Comparison of ENCODE assay signal across 10 mouse cellular contexts in the genomic region with DNA sequence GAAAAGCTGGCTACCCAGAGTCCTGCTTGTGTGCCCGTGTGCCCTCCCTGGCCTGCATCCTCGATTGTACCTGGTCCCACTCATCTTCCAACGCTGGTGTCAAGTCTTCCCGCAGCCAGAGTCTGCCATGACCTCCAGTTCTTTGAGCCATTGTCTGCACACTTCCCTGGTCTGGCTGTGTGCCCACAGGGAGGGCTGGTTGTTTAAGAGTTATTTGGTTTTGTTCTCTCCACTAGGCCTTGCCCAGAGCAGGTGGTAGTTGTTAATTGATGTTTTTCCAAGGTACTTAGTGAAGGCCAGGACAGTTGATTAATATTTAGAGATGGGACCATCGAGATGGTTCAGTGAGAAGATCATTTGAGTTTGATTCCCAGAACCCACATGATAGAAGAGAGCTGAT. TPM values are rescaled to one million over a fixed set of nuclear protein-coding genes. Genes with fewer than 3 reads are reported as not detected.
A peak's percentile ranks its signal among the peaks of the same experiment; 100 is the strongest.
DNase-seq lines count a peak whose midpoint lies in the region; ATAC-seq lines count a peak whose summit lies in the region.
"Had no signal": no experiment of that assay in that cellular context is flagged by ENCODE, and none has a peak within 500 bp of the region (broad histone marks: within the 10 kb centered on the region; RNA-seq: fewer than 3 reads in every experiment).

No protein-coding gene starts in this region.

- peaks cover 35% of the 10 kb centered on the region for H3K4me1 ChIP-seq in forebrain, embryonic 13.5 days
- H3K4me1 ChIP-seq in forebrain, embryonic 11.5 days (replicated peaks; ENCODE audit: control insufficient read depth, insufficient read depth, low read length) = peaks cover 2% of the 10 kb centered on the region; the same call in 1 of the 2 replicates
- H3K4me1 ChIP-seq in kidney, embryonic 15.5 days = peaks cover 67% of the 10 kb centered on the region
- H3K4me1 ChIP-seq in embryonic facial prominence, embryonic 12.5 days = peaks cover 61% of the 10 kb centered on the region
- H3K4me1 ChIP-seq in midbrain, embryonic 13.5 days (replicated peaks) = peaks cover 14% of the 10 kb centered on the region

- no peaks in the 10 kb centered on the region for H3K27me3 ChIP-seq in forebrain, embryonic 13.5 days
- no peaks in the 10 kb centered on the region for H3K27me3 ChIP-seq in forebrain, embryonic 11.5 days (ENCODE audit: control insufficient read depth, insufficient read depth, low read length)
- H3K27me3 ChIP-seq in kidney, embryonic 15.5 days = no peaks in the 10 kb centered on the region
- no peaks in the 10 kb centered on the region for H3K27me3 ChIP-seq in embryonic facial prominence, embryonic 12.5 days
- H3K27me3 ChIP-seq in midbrain, embryonic 13.5 days = no peaks in the 10 kb centered on the region

- no peaks in the 10 kb centered on the region for H3K9me3 ChIP-seq in forebrain, embryonic 13.5 days (replicated peaks)
- no peaks in the 10 kb centered on the region for H3K9me3 ChIP-seq in forebrain, embryonic 11.5 days (ENCODE audit: control insufficient read depth, low read length)
- no peaks in the 10 kb centered on the region for H3K9me3 ChIP-seq in kidney, embryonic 15.5 days (replicated peaks)
- no peaks in the 10 kb centered on the region for H3K9me3 ChIP-seq in embryonic facial prominence, embryonic 12.5 days
- H3K9me3 ChIP-seq in midbrain, embryonic 13.5 days = no peaks in the 10 kb centered on the region

- ATAC-seq in forebrain, embryonic 13.5 days = no peak
- no peak for ATAC-seq in forebrain, embryonic 11.5 days (replicated peaks; ENCODE audit: low FRiP score)
- no peak for ATAC-seq in kidney, embryonic 15.5 days (replicated peaks; ENCODE audit: low FRiP score)
- no peak for ATAC-seq in embryonic facial prominence, embryonic 12.5 days (ENCODE audit: insufficient number of reproducible peaks, insufficient read depth, low FRiP score, low TSS enrichment)
- no peak for ATAC-seq in midbrain, embryonic 13.5 days
- no peak for ATAC-seq in activated CD4-positive, CD25-positive, alpha-beta regulatory T cell, adult 4 months
- ATAC-seq: inflammation-experienced regulatory T-cells, adult 6 months had no signal

- 0 out of 2 replicates have a peak overlapping the region, but pooled peaks have one; percentile 9 for H3K9ac ChIP-seq in forebrain, embryonic 13.5 days
- no peak overlapping the region for H3K9ac ChIP-seq in forebrain, embryonic 11.5 days (ENCODE audit: low read length)
- no peak overlapping the region for H3K9ac ChIP-seq in kidney, embryonic 15.5 days
- no peak overlapping the region for H3K9ac ChIP-seq in embryonic facial prominence, embryonic 12.5 days
- H3K9ac ChIP-seq in midbrain, embryonic 13.5 days (replicated peaks) = no peak overlapping the region

- no peak overlapping the region for H3K4me3 ChIP-seq in forebrain, embryonic 13.5 days
- H3K4me3 ChIP-seq in forebrain, embryonic 11.5 days (ENCODE audit: low read depth, low read length) = no peak overlapping the region
- no peak overlapping the region for H3K4me3 ChIP-seq in kidney, embryonic 15.5 days (replicated peaks)
- H3K4me3 ChIP-seq in embryonic facial prominence, embryonic 12.5 days = no peak overlapping the region
- H3K4me3 ChIP-seq in midbrain, embryonic 13.5 days (replicated peaks) = no peak overlapping the region

- H3K36me3 ChIP-seq in forebrain, embryonic 13.5 days (ENCODE audit: poor library complexity, severe bottlenecking) = no peaks in the 10 kb centered on the region
- H3K36me3 ChIP-seq in forebrain, embryonic 11.5 days (ENCODE audit: control insufficient read depth, insufficient read depth, low read length) = no peaks in the 10 kb centered on the region
- peaks cover 3% of the 10 kb centered on the region; the same call in 1 of the 2 replicates for H3K36me3 ChIP-seq in kidney, embryonic 15.5 days
- peaks cover 3% of the 10 kb centered on the region; the same call in 1 of the 2 replicates for H3K36me3 ChIP-seq in embryonic facial prominence, embryonic 12.5 days
- H3K36me3 ChIP-seq in midbrain, embryonic 13.5 days = no peaks in the 10 kb centered on the region

- WGBS in forebrain, embryonic 13.5 days = 46% methylated on average over 5 of the region's 5 CpGs
- WGBS in forebrain, embryonic 11.5 days = 81% methylated on average over 5 of the region's 5 CpGs
- 75% methylated on average over 5 of the region's 5 CpGs for WGBS in kidney, embryonic 15.5 days
- 86% methylated on average over 5 of the region's 5 CpGs for WGBS in embryonic facial prominence, embryonic 12.5 days
- WGBS in midbrain, embryonic 13.5 days = 65% methylated on average over 5 of the region's 5 CpGs

- no peak for DNase-seq in forebrain, embryonic 11.5 days (ENCODE audit: low spot score)
- DNase-seq in kidney, postnatal 14 days = no peak
- no peak for DNase-seq in lung, postnatal 4 days
- DNase-seq: cerebellum, adult 2 months had no signal

- no peak overlapping the region for H3K4me2 ChIP-seq in forebrain, embryonic 13.5 days
- H3K4me2 ChIP-seq in forebrain, embryonic 11.5 days (ENCODE audit: low read depth, low read length, severe bottlenecking) = no peak overlapping the region
- no peak overlapping the region for H3K4me2 ChIP-seq in kidney, embryonic 15.5 days
- no peak overlapping the region for H3K4me2 ChIP-seq in embryonic facial prominence, embryonic 12.5 days (replicated peaks)
- no peak overlapping the region for H3K4me2 ChIP-seq in midbrain, embryonic 13.5 days (replicated peaks)

- H3K27ac ChIP-seq in forebrain, embryonic 13.5 days = peak overlapping the region; percentile 51
- no peak overlapping the region for H3K27ac ChIP-seq in forebrain, embryonic 11.5 days (ENCODE audit: low read depth, low read length)
- H3K27ac ChIP-seq in kidney, embryonic 15.5 days = peak overlapping the region; percentile 65; the same call in 1 of the 2 replicates
- H3K27ac ChIP-seq in embryonic facial prominence, embryonic 12.5 days = peak overlapping the region; percentile 84; the same call in 1 of the 2 replicates
- peak overlapping the region; percentile 54; the same call in 1 of the 2 replicates for H3K27ac ChIP-seq in midbrain, embryonic 13.5 days

RNA-seq across cellular contexts. Expression of gene Itgb5, which starts 54.7 kb away (rescaled TPM):
- polyA plus RNA-seq in forebrain, embryonic 13.5 days (2015; fragmentation: Nextera tagmentation; extraction: Ambion mirVana) = 1.8 and 2.5 TPM in 2 replicates
- 28.2 and 31.5 TPM in 2 replicates for polyA plus RNA-seq in forebrain, embryonic 11.5 days (2014; fragmentation: Nextera tagmentation; extraction: Ambion mirVana)
- polyA plus RNA-seq in kidney, embryonic 15.5 days (2015; fragmentation: Nextera tagmentation; extraction: Ambion mirVana) = 44.4 and 46.9 TPM in 2 replicates
- polyA plus RNA-seq in embryonic facial prominence, embryonic 12.5 days (2016; fragmentation: Nextera tagmentation; extraction: Ambion mirVana) = 120 and 130 TPM in 2 replicates
- 5.3 and 10.3 TPM in 2 replicates for polyA plus RNA-seq in midbrain, embryonic 13.5 days (2015; fragmentation: Nextera tagmentation; extraction: Ambion mirVana)
- polyA plus RNA-seq in activated CD4-positive, CD25-positive, alpha-beta regulatory T cell, adult 4 months (2017; shearing (Covaris generic)) = 1 to 10 TPM in 1 of 2 experiments, under 1 TPM in 1; 0.85 to 1.6 TPM
